Comparison of ENCODE assay signal across 8 mouse cellular contexts in the genomic region with DNA sequence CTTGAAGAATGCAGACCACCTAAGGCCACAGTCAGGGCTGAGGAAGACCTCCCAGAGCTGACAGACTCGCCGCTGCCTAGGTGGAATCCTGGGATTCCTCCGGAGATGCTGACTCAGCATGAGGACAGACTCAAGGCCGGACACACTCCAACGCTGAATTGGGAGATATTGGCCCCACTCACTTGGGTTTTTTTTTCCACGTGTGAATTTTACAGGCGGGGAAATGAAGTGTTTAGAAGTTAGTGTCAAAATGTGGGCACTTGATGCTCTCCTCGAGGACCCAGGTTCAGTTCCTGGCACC. TPM values are rescaled to one million over a fixed set of nuclear protein-coding genes. Genes with fewer than 3 reads are reported as not detected.
DNase-seq lines count a peak whose midpoint lies in the region; ATAC-seq and TF ChIP-seq lines count a peak whose summit lies in the region.

No protein-coding gene starts in this region.

- peak overlapping the region; percentile 8 for H3K4me3 ChIP-seq in lung, embryonic 14.5 days (ENCODE audit: low read depth, low read length)
- peak overlapping the region; percentile 36 for H3K4me3 ChIP-seq in limb, embryonic 10.5 days
- peak overlapping the region; percentile 30 for H3K4me3 ChIP-seq in neural tube, embryonic 15.5 days (replicated peaks)

- WGBS in lung, embryonic 14.5 days = 30% methylated on average over 8 of the region's 8 CpGs
- WGBS in limb, embryonic 10.5 days = 31% methylated on average over 8 of the region's 8 CpGs
- 33% methylated on average over 8 of the region's 8 CpGs for WGBS in neural tube, embryonic 15.5 days

- H3K27me3 ChIP-seq in lung, embryonic 14.5 days (ENCODE audit: insufficient read depth, low read length) = no peaks in the 10 kb centered on the region
- H3K27me3 ChIP-seq in limb, embryonic 10.5 days (ENCODE audit: low read depth, poor library complexity, severe bottlenecking) = peaks cover 23% of the 10 kb centered on the region; the same call in 1 of the 2 replicates
- peaks cover 18% of the 10 kb centered on the region for H3K27me3 ChIP-seq in neural tube, embryonic 15.5 days (replicated peaks)

- H3K9me3 ChIP-seq in lung, embryonic 14.5 days (ENCODE audit: low read depth, low read length) = no peaks in the 10 kb centered on the region
- H3K9me3 ChIP-seq in limb, embryonic 10.5 days (replicated peaks) = no peaks in the 10 kb centered on the region
- H3K9me3 ChIP-seq in neural tube, embryonic 15.5 days (replicated peaks) = no peaks in the 10 kb centered on the region

- no peak; the same call in 1 of the 2 replicates for ATAC-seq in lung, embryonic 14.5 days (ENCODE audit: insufficient read depth)
- peak; percentile 41; the same call in 1 of the 2 replicates for ATAC-seq in neural tube, embryonic 15.5 days (ENCODE audit: low FRiP score)

- no peaks in the 10 kb centered on the region for H3K4me1 ChIP-seq in lung, embryonic 14.5 days (ENCODE audit: insufficient read depth)
- 0 out of 2 replicates have a peak, but pooled peaks cover 9% of the 10 kb centered on the region for H3K4me1 ChIP-seq in limb, embryonic 10.5 days
- H3K4me1 ChIP-seq in neural tube, embryonic 15.5 days = peaks cover 6% of the 10 kb centered on the region; the same call in 1 of the 2 replicates

- H3K36me3 ChIP-seq in lung, embryonic 14.5 days (ENCODE audit: insufficient read depth) = no peaks in the 10 kb centered on the region; the same call in 1 of the 2 replicates
- H3K36me3 ChIP-seq in limb, embryonic 10.5 days = no peaks in the 10 kb centered on the region
- no peaks in the 10 kb centered on the region for H3K36me3 ChIP-seq in neural tube, embryonic 15.5 days

- H3K27ac ChIP-seq in lung, embryonic 14.5 days (ENCODE audit: low read depth) = no peak overlapping the region
- H3K27ac ChIP-seq in limb, embryonic 10.5 days = no peak overlapping the region
- H3K27ac ChIP-seq in neural tube, embryonic 15.5 days (replicated peaks) = no peak overlapping the region

- H3K9ac ChIP-seq in lung, embryonic 14.5 days = no peak overlapping the region
- H3K9ac ChIP-seq in neural tube, embryonic 15.5 days (replicated peaks) = peak overlapping the region; percentile 37; the same call in 1 of the 2 replicates

- TF ChIP-seq CTCF in lung, embryonic 14.5 days (IDR thresholded peaks at IDR 0.05; ENCODE audit: low read depth) = no peak

- peak; percentile 35 for DNase-seq in adrenal gland, postnatal 10 days
- no peak for DNase-seq in adrenal gland, adult 8-10 months
- DNase-seq in lung, embryonic 14.5 days = no peak
- DNase-seq in lung, postnatal 25 days (ENCODE audit: low spot score) = no peak
- DNase-seq in limb, embryonic 10.5 days (ENCODE audit: low spot score) = no peak
- DNase-seq in spleen, postnatal 10 days (ENCODE audit: low spot score in 2 of 2) = no peak
- no peak for DNase-seq in cerebellum, adult 18-20 months

- peak overlapping the region; percentile 36 for H3K4me2 ChIP-seq in lung, embryonic 14.5 days
- peak overlapping the region; percentile 60 for H3K4me2 ChIP-seq in neural tube, embryonic 15.5 days

RNA-seq across cellular contexts. Expression of a gene that starts 32.1 kb away (rescaled TPM):
- total RNA-seq in adrenal gland, postnatal 10 days (2021) = 10 to 100 TPM; 45.4 to 48.2 TPM
- total RNA-seq in adrenal gland, adult 8-10 months (2022) = 10 to 100 TPM; 57.7 to 70.0 (median 65.4) TPM
- polyA plus RNA-seq in lung, embryonic 14.5 days (2014; fragmentation: Nextera tagmentation; extraction: Ambion mirVana) = 9.0 and 9.4 TPM in 2 replicates
- polyA plus RNA-seq in limb, embryonic 10.5 days (2016; fragmentation: Nextera tagmentation; extraction: Ambion mirVana) = 2.3 and 3.8 TPM in 2 replicates
- 4.6 and 6.2 TPM in 2 replicates for polyA plus RNA-seq in neural tube, embryonic 15.5 days (2015; fragmentation: Nextera tagmentation; extraction: Ambion mirVana)
